Mouse (Mus musculus) bone marrow macrophage, adult 2 months (primary cell): ENCODE data around the gene Fads2. TPM values are rescaled to one million over a fixed set of nuclear protein-coding genes. Genes with fewer than 3 reads are reported as not detected.
A peak's percentile ranks its signal among the peaks of the same experiment; 100 is the strongest.

Source experiments
- H3K27ac ChIP-seq: 2 replicates; pipeline ENCODE4 v1.5.1; 2012; ENCODE audit warnings: low read depth, low read length; ENCODE audit not compliant: insufficient read depth
- H3K4me1 ChIP-seq: 2 replicates; pipeline ENCODE4 v1.6.1; 2012; ENCODE audit warnings: low read length; ENCODE audit not compliant: control insufficient read depth, insufficient read depth
- H3K4me3 ChIP-seq: 2 replicates; pipeline ENCODE4 v1.5.1; 2012; ENCODE audit warnings: mild to moderate bottlenecking, low read length, moderate library complexity; ENCODE audit not compliant: insufficient read depth
- CTCF ChIP-seq: IDR thresholded peaks from 2 replicates; pipeline ENCODE4 v1.5.1; 2012; ENCODE audit warnings: low read depth, mild to moderate bottlenecking, low read length, moderate library complexity
- POLR2A ChIP-seq: IDR thresholded peaks from 2 replicates; pipeline ENCODE4 v1.6.1; 2012; ENCODE audit warnings: mild to moderate bottlenecking, low read depth, low read length, borderline replicate concordance
- polyA plus RNA-seq: library from polyadenylated mRNA; stranded (reverse); fragments of >200 nt; gene quantifications from 2 replicates; pipeline ENCODE4 v1.2.4, GENCODE M21; 2012; ENCODE audit not compliant: missing spikeins, insufficient read depth, insufficient read length

Gene Fads2
- polyA plus RNA-seq, 1 experiment, result 10.8 TPM

- peaks cover 23% of the 10 kb centered on the region for H3K4me1 ChIP-seq
- H3K27ac ChIP-seq, result no peak overlapping the region
- no peak for TF ChIP-seq CTCF
- no peak for TF ChIP-seq POLR2A
- H3K4me3 ChIP-seq, result no peak overlapping the region
Observed at GRCm38 (mm10) chr19:10046983-10047382, 54.6 kb downstream of the Fads2 start.

- H3K4me1 ChIP-seq, result peaks cover 25% of the 10 kb centered on the region
- no peak overlapping the region for H3K27ac ChIP-seq
- TF ChIP-seq CTCF (no peak), POLR2A (no peak)
- H3K4me3 ChIP-seq, result no peak overlapping the region
Observed at GRCm38 (mm10) chr19:10046346-10046745, 55.2 kb downstream of the Fads2 start.

DNA sequence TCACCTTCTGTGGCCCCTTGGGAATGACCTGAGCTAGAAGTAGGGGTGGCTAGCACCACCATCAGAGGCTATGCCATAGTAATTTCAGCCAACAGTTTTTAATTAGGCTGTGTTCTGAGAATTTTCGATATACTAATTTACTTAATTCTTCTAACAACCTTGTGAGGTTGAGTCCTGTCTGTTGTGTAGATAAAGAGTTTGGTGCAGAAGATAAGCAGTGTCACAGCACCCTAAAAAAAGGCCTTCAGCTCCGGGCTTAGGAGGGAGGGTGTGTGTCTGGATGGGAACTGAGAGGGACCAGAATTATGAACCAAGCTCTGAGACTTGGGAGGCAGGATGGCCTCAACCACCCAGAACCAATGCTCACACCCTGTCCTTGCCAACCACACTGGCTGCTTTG is 55.8 kb downstream of the Fads2 start:
- TF ChIP-seq POLR2A (no peak), CTCF (no peak)
- no peak overlapping the region for H3K4me3 ChIP-seq
- H3K4me1 ChIP-seq, result peaks cover 27% of the 10 kb centered on the region
- no peak overlapping the region for H3K27ac ChIP-seq

DNA sequence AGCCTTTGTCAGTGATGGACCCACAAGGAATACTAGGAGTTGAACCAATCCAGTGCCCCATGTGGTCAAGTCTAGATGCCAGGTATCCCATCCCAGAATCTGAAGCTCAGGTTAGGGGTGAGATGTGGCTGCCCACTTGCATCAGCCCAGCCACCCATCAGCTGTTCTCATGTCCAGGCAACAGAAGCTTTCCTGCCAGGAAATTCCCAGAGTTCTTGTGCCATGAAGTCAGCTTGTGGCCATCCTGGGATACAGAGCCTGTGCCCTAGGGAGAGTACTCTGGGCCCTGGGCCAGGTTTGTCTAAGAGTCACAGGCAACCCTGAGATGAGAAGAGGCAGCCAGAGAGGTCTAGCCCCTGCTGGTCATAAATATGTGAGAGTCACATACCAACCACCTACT is 57.9 kb downstream of the Fads2 start:
- no peak overlapping the region for H3K27ac ChIP-seq
- H3K4me1 ChIP-seq, result peaks cover 20% of the 10 kb centered on the region
- H3K4me3 ChIP-seq, result no peak overlapping the region
- TF ChIP-seq POLR2A (no peak), CTCF (no peak)

DNA sequence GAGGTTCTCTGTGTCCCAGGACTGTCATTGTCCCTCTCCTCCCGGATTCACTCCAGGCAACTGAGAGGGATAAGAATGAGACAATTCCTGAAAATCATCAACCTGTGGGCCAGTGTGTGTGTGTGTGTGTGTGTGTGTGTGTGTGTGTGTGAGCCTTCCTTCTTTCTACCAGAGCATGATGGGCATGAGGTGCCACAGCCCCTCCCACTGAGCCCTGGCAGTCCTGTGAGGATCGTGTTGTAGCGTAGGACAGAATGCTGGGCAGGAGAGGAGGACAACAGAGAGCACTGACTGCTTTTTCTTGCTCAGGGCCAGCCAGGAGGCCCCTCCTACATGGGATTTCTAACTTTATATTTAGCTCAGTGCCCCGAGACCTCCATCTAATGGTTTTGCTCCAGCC is 58.7 kb downstream of the Fads2 start:
- H3K4me1 ChIP-seq, result peaks cover 20% of the 10 kb centered on the region
- no peak overlapping the region for H3K27ac ChIP-seq
- no peak overlapping the region for H3K4me3 ChIP-seq
- TF ChIP-seq POLR2A, result no peak
- no peak for TF ChIP-seq CTCF

- Histone ChIP-seq H3K4me3 (peak overlapping the region; percentile 57; the same call in 1 of the 2 replicates), H3K27ac (no peak overlapping the region), H3K4me1 (peaks cover 22% of the 10 kb centered on the region)
- TF ChIP-seq POLR2A, result no peak
- TF ChIP-seq CTCF, result no peak
Observed at GRCm38 (mm10) chr19:10042232-10042631, 59.3 kb downstream of the Fads2 start.

DNA sequence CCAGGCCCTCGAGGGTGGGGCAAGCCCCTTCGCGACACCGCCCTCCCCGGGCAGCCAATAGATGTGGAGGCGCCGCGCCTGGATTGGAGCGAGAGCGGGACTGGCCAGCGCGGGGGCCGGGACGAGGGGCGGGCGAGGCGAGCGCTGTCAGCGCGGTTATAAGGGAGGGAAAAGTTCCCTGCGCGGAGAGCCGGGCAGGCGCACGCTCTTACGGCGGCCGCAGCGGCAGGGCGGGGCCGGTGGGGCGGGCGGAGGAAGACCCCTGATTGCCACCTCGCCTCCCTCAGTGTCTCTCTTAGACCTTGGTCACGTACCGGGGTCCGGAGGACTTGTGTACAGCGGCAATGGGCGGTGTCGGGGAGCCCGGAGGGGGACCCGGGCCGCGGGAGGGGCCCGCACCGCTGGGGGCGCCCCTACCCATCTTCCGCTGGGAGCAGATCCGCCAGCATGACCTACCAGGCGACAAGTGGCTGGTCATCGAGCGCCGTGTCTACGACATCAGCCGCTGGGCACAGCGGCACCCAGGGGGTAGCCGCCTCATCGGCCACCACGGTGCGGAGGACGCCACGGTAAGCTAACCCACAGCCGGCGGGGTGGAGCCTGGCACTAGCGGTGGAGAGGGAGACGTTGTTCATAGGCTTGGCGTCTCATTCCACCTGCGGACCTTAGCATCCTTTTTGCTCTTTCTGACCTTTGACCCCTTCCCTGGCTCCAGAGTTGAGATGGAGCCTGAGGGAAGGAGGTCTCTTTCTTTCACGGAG is 60.0 kb downstream of the Fads2 start, which contains the start of gene Fads3:
Gene Fads3 (plus strand): TSS at position 182 of the 761 bp plus-strand sequence.
- TF ChIP-seq POLR2A, result no peak
- Histone ChIP-seq H3K4me1 (peaks cover 22% of the 10 kb centered on the region), H3K27ac (no peak within 1 kb of the TSS), H3K4me3 (peak within 1 kb of the TSS; percentile 57)

DNA sequence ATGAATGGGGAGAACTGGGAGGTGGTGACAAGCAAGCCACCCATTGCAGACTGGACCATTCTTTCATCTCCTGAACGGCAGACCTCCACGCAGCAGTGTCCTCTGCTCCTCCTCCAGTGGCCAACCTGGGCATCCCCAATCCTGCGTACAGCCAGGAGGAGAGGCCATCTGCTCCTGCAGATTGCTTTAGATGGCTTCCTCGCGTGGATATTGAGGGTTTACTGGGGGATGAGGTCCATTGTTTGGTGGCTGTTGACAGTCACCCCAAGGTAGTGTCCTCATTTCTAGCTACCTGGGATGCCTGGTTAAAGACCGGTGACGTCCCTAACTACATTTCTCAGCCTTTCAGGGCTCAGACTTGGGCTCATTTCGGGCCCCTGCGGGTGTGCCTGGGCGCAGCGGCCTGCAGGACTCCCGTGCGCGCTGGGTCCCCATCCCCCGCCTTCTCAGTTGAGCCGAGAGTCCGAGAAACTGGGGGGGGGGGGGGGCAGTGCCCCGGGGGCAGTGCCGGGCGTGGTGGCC is 60.6 kb downstream of the Fads2 start:
- no peak overlapping the region for H3K27ac ChIP-seq
- no peak for TF ChIP-seq POLR2A
- no peak for TF ChIP-seq CTCF
- H3K4me1 ChIP-seq, result peaks cover 18% of the 10 kb centered on the region
- H3K4me3 ChIP-seq, result peak overlapping the region; percentile 57

DNA sequence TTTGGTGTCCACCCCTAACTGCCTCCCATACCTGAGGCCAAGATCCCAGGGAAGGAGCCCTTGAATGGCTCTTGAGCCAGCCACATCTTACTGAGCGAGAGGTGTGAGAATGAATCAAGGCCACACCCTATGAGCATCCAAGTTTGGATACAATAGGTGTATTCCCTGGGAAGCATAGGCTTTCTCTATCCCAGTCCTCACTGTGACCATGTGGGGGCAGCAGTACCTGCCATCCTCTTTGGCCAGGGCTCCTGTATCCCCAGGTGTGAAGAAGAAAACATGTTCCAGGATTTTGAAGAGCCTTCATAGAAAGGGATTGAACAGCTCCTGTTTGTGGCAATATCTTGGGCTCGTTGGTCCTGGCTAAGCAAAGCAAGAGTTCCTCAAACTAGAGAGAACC is 61.9 kb downstream of the Fads2 start:
- no peak overlapping the region for H3K4me3 ChIP-seq
- no peak for TF ChIP-seq CTCF
- TF ChIP-seq POLR2A, result no peak
- H3K27ac ChIP-seq, result no peak overlapping the region
- H3K4me1 ChIP-seq, result peaks cover 17% of the 10 kb centered on the region

DNA sequence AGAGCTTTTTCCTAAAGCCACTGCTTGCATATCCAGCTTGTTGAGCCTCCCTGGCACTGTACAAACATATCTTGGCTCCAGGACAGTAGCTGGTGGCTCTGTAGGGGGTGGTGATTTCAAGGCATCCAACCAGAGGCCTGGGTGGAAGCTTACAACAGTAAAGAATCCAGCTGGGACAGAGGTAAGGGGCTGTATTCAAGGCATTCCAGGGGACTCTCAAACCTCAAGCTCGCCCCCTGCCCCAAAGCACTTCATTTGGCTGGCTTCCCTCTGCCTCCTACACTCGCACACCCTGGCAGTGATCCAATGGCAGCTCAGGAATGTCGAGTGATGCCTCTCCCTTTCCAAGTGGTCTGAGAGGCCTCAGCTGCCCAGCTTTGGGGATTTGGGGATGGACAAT is 62.6 kb downstream of the Fads2 start:
- TF ChIP-seq CTCF, result no peak
- no peak for TF ChIP-seq POLR2A

DNA sequence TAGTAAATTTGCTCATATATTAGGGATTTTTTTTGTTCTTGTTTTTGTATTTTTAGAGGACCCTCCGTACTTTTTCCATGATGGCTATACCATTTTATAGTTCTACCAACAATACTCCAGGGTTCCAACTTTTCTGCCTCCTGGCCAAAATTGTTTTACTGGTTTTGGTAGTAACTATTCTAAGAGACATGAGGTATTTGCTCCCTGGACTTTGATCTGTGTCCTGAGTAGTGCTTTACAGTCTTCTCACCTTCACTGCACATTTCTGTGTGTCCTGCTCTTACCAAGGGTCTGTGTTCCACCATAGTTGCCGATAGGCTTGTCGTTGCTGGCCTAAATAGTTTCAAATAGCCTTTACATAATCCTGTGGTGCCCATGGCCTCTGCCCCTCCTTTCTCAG is 63.2 kb downstream of the Fads2 start:
- Histone ChIP-seq H3K4me3 (no peak overlapping the region), H3K4me1 (peaks cover 17% of the 10 kb centered on the region), H3K27ac (no peak overlapping the region)
- TF ChIP-seq POLR2A, result no peak

More for the DNA sequence above, 62.6 kb downstream of the Fads2 start:
- Histone ChIP-seq H3K4me1 (peaks cover 17% of the 10 kb centered on the region), H3K4me3 (no peak overlapping the region), H3K27ac (no peak overlapping the region)
